Mouse (Mus musculus) granulocyte monocyte progenitor cell, adult 5-6 weeks (primary cell): ENCODE measurements around the gene Naglu. TPM values are rescaled to one million over a fixed set of nuclear protein-coding genes. Genes with fewer than 3 reads are reported as not detected.

Experiments used
- ATAC-seq: replicated peaks from 2 replicates; pipeline ENCODE4 v1.8.0; 2016; ENCODE audit warnings: mild to moderate bottlenecking, moderate TSS enrichment, inconsistent platforms; ENCODE audit not compliant: poor library complexity, severe bottlenecking
- total RNA-seq, 2 experiments: library from RNA; stranded (forward) in 1 of 2; stranded (reverse) in 1 of 2; fragments of 200-712, 200-1000 nt in 1 of 2; fragments of >200 nt in 1 of 2; fragmentation: Nextera tagmentation in 1 of 2; gene quantifications; 2 replicates each; pipeline ENCODE4 v1.2.3; 2014 to 2017

Gene Naglu
- total RNA-seq (2014; fragmentation: Nextera tagmentation) = 9.3 and 15.7 TPM in 2 replicates
- 12.7 and 13.7 TPM in 2 replicates for total RNA-seq (2017)

- ATAC-seq = peak; percentile 85
Measured at GRCm38 (mm10) chr11:101069391-101070188, at the start of gene Naglu. Gene Naglu, plus strand, starts transcription at chr11:101070012.

- ATAC-seq = no peak
Measured at GRCm38 (mm10) chr11:101023371-101023770, 46.4 kb upstream of the Naglu start.

GRCm38 (mm10) chr11:101024001-101024400, 45.8 kb upstream of the Naglu start:
- no peak for ATAC-seq

- no peak for ATAC-seq
Measured at GRCm38 (mm10) chr11:101027121-101027520, 42.7 kb upstream of the Naglu start.

GRCm38 (mm10) chr11:101029320-101029719, 40.5 kb upstream of the Naglu start:
- no peak for ATAC-seq

- ATAC-seq = no peak
Measured at GRCm38 (mm10) chr11:101030136-101030807, 39.5 kb upstream of the Naglu start.

- ATAC-seq = no peak
Measured at GRCm38 (mm10) chr11:101030808-101031156, 39.0 kb upstream of the Naglu start.

- no peak for ATAC-seq
Measured at GRCm38 (mm10) chr11:101031470-101031869, 38.3 kb upstream of the Naglu start.

- ATAC-seq = no peak
Measured at GRCm38 (mm10) chr11:101033856-101034500, 35.8 kb upstream of the Naglu start.

- no peak for ATAC-seq
Measured at GRCm38 (mm10) chr11:101034614-101035327, 35.0 kb upstream of the Naglu start.

GRCm38 (mm10) chr11:101035328-101035695, 34.5 kb upstream of the Naglu start:
- ATAC-seq = no peak

GRCm38 (mm10) chr11:101037795-101038194, 32.0 kb upstream of the Naglu start:
- no peak for ATAC-seq

GRCm38 (mm10) chr11:101045826-101046225, 24.0 kb upstream of the Naglu start:
- ATAC-seq = no peak

- ATAC-seq = no peak
Measured at GRCm38 (mm10) chr11:101046440-101046839, 23.4 kb upstream of the Naglu start.

- ATAC-seq = 0 out of 2 replicates have a peak, but pooled peaks have one; percentile 25
Measured at GRCm38 (mm10) chr11:101047502-101047901, 22.3 kb upstream of the Naglu start.

GRCm38 (mm10) chr11:101050359-101050758, 19.5 kb upstream of the Naglu start:
- ATAC-seq = no peak

- ATAC-seq = no peak
Measured at GRCm38 (mm10) chr11:101051051-101051493, 18.7 kb upstream of the Naglu start.

GRCm38 (mm10) chr11:101051617-101052016, 18.2 kb upstream of the Naglu start:
- no peak for ATAC-seq

GRCm38 (mm10) chr11:101052751-101053473, 16.9 kb upstream of the Naglu start:
- peak; percentile 21; the same call in 1 of the 2 replicates for ATAC-seq

- ATAC-seq = no peak
Measured at GRCm38 (mm10) chr11:101053974-101054373, 15.8 kb upstream of the Naglu start.
